Mouse (Mus musculus) frontal cortex, postnatal 10 days (tissue): Measurements from ENCODE around the gene Ccpg1.

ENCODE experiments used
- DNase-seq, 2 experiments: peaks; one replicate each; pipeline ENCODE4 v3.0.0; 2022; ENCODE audit warnings: low spot score in 2 of 2, mixed read lengths in 1 of 2

Ccpg1 gene

GRCm38 (mm10) chr9:73045204-73045603 is 60.0 kb downstream of the Ccpg1 start:
- DNase-seq: no peak

GRCm38 (mm10) chr9:73045711-73046110 is 60.5 kb downstream of the Ccpg1 start:
- DNase-seq: no peak

- DNase-seq: no peak
Observed at GRCm38 (mm10) chr9:73047906-73048305, 62.7 kb downstream of the Ccpg1 start.

- DNase-seq: no peak
Observed at GRCm38 (mm10) chr9:73048927-73049326, 63.7 kb downstream of the Ccpg1 start.

DNA sequence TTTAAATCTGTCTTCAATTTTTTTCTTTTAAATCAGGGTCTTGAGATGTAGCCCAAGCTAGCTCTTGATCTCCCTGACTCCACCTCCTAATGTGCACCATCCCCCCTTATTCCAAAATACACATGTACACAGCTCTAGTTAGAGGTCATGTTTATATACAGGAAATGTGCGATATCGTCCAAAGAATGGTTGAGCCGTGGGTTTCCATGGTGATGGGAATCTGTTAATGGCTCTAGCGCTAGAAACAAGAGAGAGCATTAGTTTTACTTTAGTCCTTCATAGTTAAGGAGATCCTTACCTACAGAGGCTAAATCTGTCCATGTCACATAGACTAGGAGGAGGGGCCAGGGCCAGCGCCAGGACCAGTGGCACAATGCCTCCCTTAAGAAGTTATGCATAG is 64.6 kb downstream of the Ccpg1 start:
- DNase-seq: no peak

DNA sequence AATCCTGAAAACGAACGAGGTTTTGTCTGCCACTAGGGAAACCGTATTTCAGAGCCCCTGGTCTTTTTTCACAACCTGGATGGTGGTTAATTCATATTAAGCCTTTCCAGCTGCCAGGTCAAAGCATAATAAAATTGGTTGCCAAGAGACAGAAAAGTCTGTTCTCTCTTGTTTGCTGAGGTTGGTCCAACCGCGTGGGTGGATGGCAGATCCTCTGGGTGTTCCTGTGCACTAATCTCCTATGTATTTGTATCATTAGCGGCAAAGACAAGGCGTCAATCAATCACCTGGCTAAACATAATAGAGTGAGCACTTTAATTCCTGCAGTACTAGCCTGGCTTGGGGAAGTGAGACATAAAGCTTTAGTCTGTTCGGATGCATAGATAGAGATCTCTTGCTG is 65.4 kb downstream of the Ccpg1 start:
- DNase-seq: no peak

GRCm38 (mm10) chr9:73055441-73055911 is 70.2 kb downstream of the Ccpg1 start:
- DNase-seq: no peak

- DNase-seq: no peak
Observed at GRCm38 (mm10) chr9:73059224-73059623, 74.0 kb downstream of the Ccpg1 start.

DNA sequence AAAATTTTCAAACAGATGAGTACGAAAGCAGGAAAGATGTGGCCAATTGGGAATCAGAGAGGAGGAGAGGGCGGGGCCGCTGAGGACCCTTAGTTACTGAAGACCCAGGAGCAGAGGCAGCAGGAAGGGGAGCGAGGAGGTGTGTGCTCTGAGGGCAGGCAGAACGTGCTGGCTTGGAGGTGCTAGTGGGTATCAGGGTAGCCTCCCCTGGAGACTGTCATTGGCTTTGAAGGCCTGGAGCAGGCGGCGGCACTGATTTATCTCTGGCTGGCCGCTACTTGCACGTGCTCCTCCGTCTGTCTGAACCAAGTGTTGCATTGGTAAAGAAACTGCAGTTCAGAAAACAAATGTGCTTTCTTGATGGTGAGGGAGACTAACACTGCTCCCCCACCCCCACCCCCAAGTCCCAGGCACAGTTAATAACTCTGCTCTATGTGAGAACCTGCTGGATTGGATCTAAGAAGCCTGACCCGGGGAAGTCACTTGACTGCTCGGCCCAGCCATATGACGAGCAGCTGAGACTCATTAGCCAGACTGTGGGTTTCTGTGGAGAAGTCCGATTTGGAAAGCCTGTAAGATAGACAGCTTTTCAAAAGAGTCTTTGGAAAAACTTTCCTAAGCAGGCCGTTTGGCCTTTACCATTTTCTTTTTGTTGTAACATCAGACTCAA is 78.5 kb downstream of the Ccpg1 start:
- no peak for DNase-seq
